ENCODE assay signal across 8 mouse cellular contexts in the genomic region with DNA sequence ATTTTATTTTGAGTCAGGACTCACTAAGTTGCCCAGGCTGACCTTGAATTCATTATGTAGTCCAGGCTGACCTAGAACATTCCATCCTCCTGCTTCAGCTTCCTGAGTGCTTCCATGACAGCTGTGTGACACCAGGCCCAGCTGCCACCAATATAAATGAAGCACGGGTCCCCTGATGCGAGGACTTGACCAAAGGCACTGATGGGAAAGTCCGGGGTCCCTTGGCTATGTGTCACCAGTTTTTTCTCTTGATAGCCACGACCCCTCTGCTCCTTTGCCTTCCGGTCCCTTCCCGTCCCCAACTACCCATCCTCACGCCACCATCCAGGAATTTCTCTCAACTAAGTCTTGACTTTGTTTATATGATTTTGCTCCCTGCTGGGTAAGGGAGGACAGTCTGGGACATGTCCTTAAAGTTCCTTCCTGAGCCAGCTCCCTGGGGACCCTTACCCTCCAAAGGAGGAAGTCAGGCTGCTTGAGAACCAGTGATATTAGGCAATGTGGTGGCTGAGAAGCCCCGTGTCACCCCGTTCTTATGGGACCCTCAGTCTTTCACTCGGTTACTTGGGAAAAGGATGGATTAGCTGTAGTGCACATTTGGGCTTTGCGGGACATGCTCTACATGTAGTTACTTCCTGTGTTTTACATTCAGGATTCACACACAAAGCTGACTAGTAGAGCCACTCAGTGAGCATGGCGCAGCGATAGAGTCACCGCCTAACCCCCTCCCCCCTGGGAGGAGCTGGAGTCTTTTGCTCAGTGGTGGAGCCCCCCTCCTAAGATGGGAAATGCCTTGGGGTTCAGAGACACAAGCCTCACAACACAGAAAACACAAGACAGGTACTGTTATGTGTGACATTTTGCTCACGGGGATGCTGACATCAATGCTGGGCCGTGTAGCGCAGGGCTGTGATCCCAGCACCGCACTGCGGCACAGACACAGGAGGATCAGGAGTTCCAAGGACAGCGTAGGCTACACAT. TPM values are rescaled to one million over a fixed set of nuclear protein-coding genes. Genes with fewer than 3 reads are reported as not detected.
DNase-seq lines count a peak whose midpoint lies in the region; ATAC-seq lines count a peak whose summit lies in the region.

No protein-coding gene starts in this region.

- peaks cover 27% of the 10 kb centered on the region for H3K4me1 ChIP-seq in forebrain, embryonic 13.5 days
- H3K4me1 ChIP-seq in hindbrain, embryonic 14.5 days (replicated peaks; ENCODE audit: control insufficient read depth, insufficient read depth, low read length): peaks cover 18% of the 10 kb centered on the region
- peaks cover 26% of the 10 kb centered on the region for H3K4me1 ChIP-seq in midbrain, embryonic 10.5 days

- peak; percentile 26 for DNase-seq in ovary, postnatal 10 days (ENCODE audit: low spot score)
- DNase-seq in ovary, adult 18-20 months (ENCODE audit: low spot score): no peak
- DNase-seq in cerebellum, adult 11 months: peak; percentile 59
- peak; percentile 56 for DNase-seq in hindbrain, embryonic 14.5 days (ENCODE audit: low spot score)
- peak; percentile 48 to 65 for DNase-seq in left cerebral cortex, postnatal 14 days (ENCODE audit: low spot score in 2 of 2)
- peak; percentile 47 for DNase-seq in midbrain, embryonic 10.5 days (ENCODE audit: low spot score)
- DNase-seq in thymus, postnatal 10 days (ENCODE audit: low spot score in 2 of 2): peak; percentile 44 to 58

- H3K9ac ChIP-seq in forebrain, embryonic 13.5 days: peak overlapping the region; percentile 77
- peak overlapping the region; percentile 72 for H3K9ac ChIP-seq in hindbrain, embryonic 14.5 days

- intact Hi-C loops in left cerebral cortex, postnatal 14 days (cut with DNase I): no loop called here

- no peaks in the 10 kb centered on the region for H3K27me3 ChIP-seq in forebrain, embryonic 13.5 days
- no peaks in the 10 kb centered on the region for H3K27me3 ChIP-seq in hindbrain, embryonic 14.5 days (ENCODE audit: control insufficient read depth, insufficient read depth, low read length)
- H3K27me3 ChIP-seq in midbrain, embryonic 10.5 days (ENCODE audit: low read depth, poor library complexity, severe bottlenecking): no peaks in the 10 kb centered on the region

- H3K27ac ChIP-seq in forebrain, embryonic 13.5 days: peak overlapping the region; percentile 100
- peak overlapping the region; percentile 100 for H3K27ac ChIP-seq in hindbrain, embryonic 14.5 days
- H3K27ac ChIP-seq in midbrain, embryonic 10.5 days (replicated peaks): peak overlapping the region; percentile 97

- peaks cover 20% of the 10 kb centered on the region for H3K36me3 ChIP-seq in forebrain, embryonic 13.5 days (ENCODE audit: poor library complexity, severe bottlenecking)
- no peaks in the 10 kb centered on the region; the same call in 1 of the 2 replicates for H3K36me3 ChIP-seq in hindbrain, embryonic 14.5 days (replicated peaks; ENCODE audit: control insufficient read depth, insufficient read depth)
- H3K36me3 ChIP-seq in midbrain, embryonic 10.5 days: peaks cover 48% of the 10 kb centered on the region

- peak overlapping the region; percentile 64 for H3K4me3 ChIP-seq in forebrain, embryonic 13.5 days
- peak overlapping the region; percentile 55 for H3K4me3 ChIP-seq in hindbrain, embryonic 14.5 days (replicated peaks; ENCODE audit: low read length)
- H3K4me3 ChIP-seq in midbrain, embryonic 10.5 days: peak overlapping the region; percentile 66

- WGBS in forebrain, embryonic 13.5 days: 23% methylated on average over 20 of the region's 20 CpGs
- WGBS in hindbrain, embryonic 14.5 days: 17% methylated on average over 20 of the region's 20 CpGs
- WGBS in midbrain, embryonic 10.5 days: 19% methylated on average over 20 of the region's 20 CpGs

- peak; percentile 16 for ATAC-seq in forebrain, embryonic 13.5 days
- ATAC-seq in hindbrain, embryonic 14.5 days (ENCODE audit: low FRiP score): peak; percentile 18

- no peaks in the 10 kb centered on the region for H3K9me3 ChIP-seq in forebrain, embryonic 13.5 days (replicated peaks)
- H3K9me3 ChIP-seq in hindbrain, embryonic 14.5 days (ENCODE audit: control insufficient read depth, low read length): no peaks in the 10 kb centered on the region
- H3K9me3 ChIP-seq in midbrain, embryonic 10.5 days (replicated peaks): no peaks in the 10 kb centered on the region

- H3K4me2 ChIP-seq in forebrain, embryonic 13.5 days: peak overlapping the region; percentile 83
- peak overlapping the region; percentile 94 for H3K4me2 ChIP-seq in hindbrain, embryonic 14.5 days (replicated peaks)

RNA-seq across cellular contexts. Expression of gene Opa3, which starts 1.0 kb away (rescaled TPM):
- 42.1 and 47.5 TPM in 2 replicates for polyA plus RNA-seq in forebrain, embryonic 13.5 days (2015; fragmentation: Nextera tagmentation; extraction: Ambion mirVana)
- 34.1 and 36.6 TPM in 2 replicates for polyA plus RNA-seq in hindbrain, embryonic 14.5 days (2014; fragmentation: Nextera tagmentation; extraction: Ambion mirVana)
- total RNA-seq in left cerebral cortex, postnatal 14 days (2021): 10 to 100 TPM; 40.0 to 43.9 TPM
- 51.0 and 51.9 TPM in 2 replicates for polyA plus RNA-seq in midbrain, embryonic 10.5 days (2016; fragmentation: Nextera tagmentation; extraction: Ambion mirVana)

RNA-seq across cellular contexts. Expression of gene Gpr4, which starts 14.8 kb away (rescaled TPM):
- 1.2 and 1.3 TPM in 2 replicates for polyA plus RNA-seq in forebrain, embryonic 13.5 days (2015; fragmentation: Nextera tagmentation; extraction: Ambion mirVana)
- 3.1 and 3.2 TPM in 2 replicates for polyA plus RNA-seq in hindbrain, embryonic 14.5 days (2014; fragmentation: Nextera tagmentation; extraction: Ambion mirVana)
- total RNA-seq in left cerebral cortex, postnatal 14 days (2021): 1 to 10 TPM; 5.2 to 5.5 TPM
- polyA plus RNA-seq in midbrain, embryonic 10.5 days (2016; fragmentation: Nextera tagmentation; extraction: Ambion mirVana): 2.4 and 2.6 TPM in 2 replicates

RNA-seq across cellular contexts. Expression of gene Vasp, which starts 44.5 kb away (rescaled TPM):
- polyA plus RNA-seq in forebrain, embryonic 13.5 days (2015; fragmentation: Nextera tagmentation; extraction: Ambion mirVana): 31.0 and 32.7 TPM in 2 replicates
- 32.7 and 35.3 TPM in 2 replicates for polyA plus RNA-seq in hindbrain, embryonic 14.5 days (2014; fragmentation: Nextera tagmentation; extraction: Ambion mirVana)
- 10 to 100 TPM; 18.4 to 21.1 TPM for total RNA-seq in left cerebral cortex, postnatal 14 days (2021)
- polyA plus RNA-seq in midbrain, embryonic 10.5 days (2016; fragmentation: Nextera tagmentation; extraction: Ambion mirVana): 49.3 and 52.7 TPM in 2 replicates

RNA-seq across cellular contexts. Expression of gene Eml2, which starts 50.9 kb away (rescaled TPM):
- 6.4 and 7.0 TPM in 2 replicates for polyA plus RNA-seq in forebrain, embryonic 13.5 days (2015; fragmentation: Nextera tagmentation; extraction: Ambion mirVana)
- polyA plus RNA-seq in hindbrain, embryonic 14.5 days (2014; fragmentation: Nextera tagmentation; extraction: Ambion mirVana): 3.4 and 3.6 TPM in 2 replicates
- total RNA-seq in left cerebral cortex, postnatal 14 days (2021): 100 to 1,000 TPM; 167 to 183 TPM
- 4.3 and 4.8 TPM in 2 replicates for polyA plus RNA-seq in midbrain, embryonic 10.5 days (2016; fragmentation: Nextera tagmentation; extraction: Ambion mirVana)

RNA-seq across cellular contexts. Expression of gene Ppm1n, which starts 52.8 kb away (rescaled TPM):
- 0.18 and 0.80 TPM in 2 replicates for polyA plus RNA-seq in forebrain, embryonic 13.5 days (2015; fragmentation: Nextera tagmentation; extraction: Ambion mirVana)
- polyA plus RNA-seq in hindbrain, embryonic 14.5 days (2014; fragmentation: Nextera tagmentation; extraction: Ambion mirVana): 0.74 and 1.0 TPM in 2 replicates
- under 1 TPM in 1 of 2 experiments, not detected in 1; 0.40 TPM for total RNA-seq in left cerebral cortex, postnatal 14 days (2021)
- 0.36 and 0.39 TPM in 2 replicates for polyA plus RNA-seq in midbrain, embryonic 10.5 days (2016; fragmentation: Nextera tagmentation; extraction: Ambion mirVana)
